Mouse (Mus musculus) gastrocnemius, adult 18-20 months (tissue): ENCODE data around the gene Lrp8. TPM values are rescaled to one million over a fixed set of nuclear protein-coding genes. Genes with fewer than 3 reads are reported as not detected.

Experiments used
- DNase-seq: peaks from one replicate; pipeline ENCODE4 v3.0.0; 2021; ENCODE audit warnings: low spot score
- long read RNA-seq, 2 experiments: library from polyadenylated mRNA; stranded (forward); transcript quantifications; one replicate each; pipeline ENCODE4 v2.0.0; 2021
- total RNA-seq, 2 experiments: library from RNA; stranded (reverse); gene quantifications; 2 replicates each; pipeline ENCODE4 v1.2.3; 2021

Gene Lrp8
- total RNA-seq: under 1 TPM; 0.05 to 0.07 TPM
- long read RNA-seq, experiment 1: 0 reads
- long read RNA-seq, experiment 2: 0 reads

DNA sequence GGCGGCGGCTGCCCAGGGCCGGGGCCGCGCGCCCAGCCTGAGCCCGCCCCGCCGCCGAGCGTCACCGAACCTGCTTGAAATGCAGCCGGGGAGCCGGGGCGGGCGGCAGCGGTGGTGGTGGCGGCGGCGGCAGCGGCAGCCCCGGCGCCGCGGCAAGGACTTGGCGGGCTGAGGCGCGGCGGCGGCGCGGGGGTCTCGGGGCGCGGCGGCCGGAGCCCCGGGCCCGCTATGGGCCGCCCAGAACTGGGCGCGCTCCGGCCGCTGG, at the start of gene Lrp8:
Gene Lrp8, plus strand, starts transcription at position 77 of the 265 bp plus-strand sequence.
- no peak for DNase-seq

DNA sequence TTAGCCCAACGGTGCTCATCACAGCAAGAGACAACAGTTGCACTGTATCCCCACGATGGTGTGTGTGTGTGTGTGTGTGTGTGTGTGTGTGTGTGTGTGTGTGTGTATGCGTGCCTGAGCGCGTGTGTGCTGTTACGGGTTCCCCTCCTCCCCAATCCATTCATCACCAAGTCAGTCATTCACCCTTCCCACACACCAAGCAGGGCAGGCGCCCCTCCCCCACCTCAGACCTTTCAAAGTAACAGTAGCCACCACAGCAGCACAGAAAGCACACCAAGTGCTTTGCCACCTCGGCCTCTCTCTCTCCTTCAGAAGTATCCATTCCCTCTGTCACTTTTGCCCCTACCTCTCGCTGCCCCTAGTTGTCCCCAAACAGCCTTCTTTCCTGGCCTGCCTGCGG, 45.8 kb upstream of the Lrp8 start:
- no peak for DNase-seq

DNA sequence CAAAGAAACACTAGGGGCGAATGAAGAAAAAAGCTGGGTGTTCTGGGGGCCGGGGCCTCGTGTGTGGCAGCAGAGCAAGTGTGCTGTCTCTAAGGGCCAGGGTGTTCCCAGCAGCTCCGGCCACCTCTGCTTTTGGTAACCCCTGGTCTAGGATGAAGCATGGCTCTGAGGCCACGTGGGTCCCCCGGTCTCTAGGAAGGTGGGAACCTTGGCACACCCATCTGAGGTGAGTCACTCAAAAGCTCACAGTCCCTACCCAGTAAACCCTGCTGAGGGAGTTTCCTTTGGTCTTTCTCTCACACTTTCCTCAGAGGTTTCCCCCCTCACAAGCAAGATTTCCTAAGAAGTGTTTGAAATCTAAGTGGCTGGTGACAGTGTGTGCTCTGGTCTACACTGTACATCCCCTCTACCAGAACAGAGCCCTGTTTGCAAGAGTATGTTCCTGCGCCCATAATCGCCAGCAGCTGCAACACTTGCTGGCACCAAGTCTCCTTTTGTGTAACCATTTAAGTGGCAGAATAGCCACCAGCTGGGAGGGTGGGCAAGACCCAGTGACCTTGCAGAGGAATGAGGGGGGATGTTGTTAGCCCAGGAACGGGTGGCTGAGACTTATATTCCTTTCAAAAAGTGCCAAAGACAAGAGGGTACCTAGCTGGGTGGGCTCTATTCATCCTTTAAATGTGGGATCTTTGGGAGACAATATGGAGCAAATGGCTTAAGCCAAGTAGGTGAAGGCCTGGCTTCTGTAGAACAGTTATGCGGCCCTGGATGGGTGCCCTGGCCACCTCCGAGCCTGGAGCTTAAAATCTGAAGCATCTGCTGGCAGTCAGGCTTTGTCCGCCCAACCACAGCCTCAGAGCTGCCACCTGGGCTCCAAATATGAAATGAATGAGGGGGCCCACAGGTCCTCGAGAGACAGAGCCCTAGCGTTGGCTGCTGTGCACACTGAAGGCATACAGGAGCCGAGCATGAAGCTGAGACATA, 44.3 kb upstream of the Lrp8 start:
- no peak for DNase-seq

DNA sequence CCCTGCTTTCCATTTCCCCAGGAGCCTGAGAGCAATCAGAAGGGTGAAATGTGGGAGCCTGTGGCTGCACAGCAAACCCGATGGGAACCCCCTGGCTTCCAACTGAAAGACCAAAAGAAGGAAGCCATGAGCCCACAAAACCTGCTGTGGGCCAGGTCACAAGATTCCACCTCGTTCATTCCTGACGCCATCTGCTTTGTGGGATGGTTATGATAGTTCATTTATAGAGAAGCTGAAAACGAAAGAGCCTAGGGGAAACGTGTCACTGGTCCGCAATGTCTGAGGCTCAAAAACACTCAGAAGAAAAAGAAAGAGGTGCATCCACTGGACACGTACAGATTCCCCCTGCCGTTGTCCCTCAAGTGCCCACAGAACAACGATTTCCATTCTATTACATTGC, 43.1 kb upstream of the Lrp8 start:
- no peak for DNase-seq

DNA sequence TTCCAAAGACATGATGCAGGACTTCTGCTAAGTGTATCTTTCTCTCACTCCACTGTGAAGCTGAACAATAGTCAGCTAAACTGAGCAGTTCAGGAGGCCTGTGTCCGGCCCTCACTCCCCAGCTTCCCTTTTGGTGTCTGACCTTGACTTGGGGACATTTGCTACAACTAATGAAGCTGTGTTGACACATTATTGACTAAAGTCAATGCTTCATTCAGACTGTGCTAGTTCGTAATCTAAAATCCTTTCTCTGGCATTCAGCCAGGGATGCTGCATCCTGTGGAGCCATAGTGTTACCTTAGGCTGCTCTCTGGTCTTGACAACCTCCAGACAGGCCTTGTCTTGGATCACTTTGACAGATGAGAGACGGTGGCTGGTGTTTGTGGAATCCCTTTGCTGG, 39.1 kb upstream of the Lrp8 start:
- DNase-seq: no peak

DNA sequence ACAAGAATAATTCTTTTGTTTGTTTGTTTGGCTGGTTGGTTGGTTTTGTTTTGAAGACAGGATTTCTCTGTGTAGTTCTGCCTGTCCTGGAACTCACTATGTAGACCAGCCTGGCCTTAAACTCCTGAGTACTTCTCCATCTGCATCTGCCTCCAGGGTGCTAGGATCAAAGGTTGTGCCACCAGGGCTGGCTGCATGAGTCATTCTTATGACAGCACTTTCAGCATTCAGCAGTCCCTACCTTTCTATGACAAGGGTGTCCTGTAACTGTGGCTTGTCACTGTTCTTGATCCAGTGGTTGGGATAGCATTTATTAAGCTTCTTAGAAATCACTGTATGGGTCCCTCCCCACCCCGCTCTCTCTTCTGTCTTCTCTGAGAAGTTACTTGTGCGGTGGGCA, 38.5 kb upstream of the Lrp8 start:
- DNase-seq: no peak

DNA sequence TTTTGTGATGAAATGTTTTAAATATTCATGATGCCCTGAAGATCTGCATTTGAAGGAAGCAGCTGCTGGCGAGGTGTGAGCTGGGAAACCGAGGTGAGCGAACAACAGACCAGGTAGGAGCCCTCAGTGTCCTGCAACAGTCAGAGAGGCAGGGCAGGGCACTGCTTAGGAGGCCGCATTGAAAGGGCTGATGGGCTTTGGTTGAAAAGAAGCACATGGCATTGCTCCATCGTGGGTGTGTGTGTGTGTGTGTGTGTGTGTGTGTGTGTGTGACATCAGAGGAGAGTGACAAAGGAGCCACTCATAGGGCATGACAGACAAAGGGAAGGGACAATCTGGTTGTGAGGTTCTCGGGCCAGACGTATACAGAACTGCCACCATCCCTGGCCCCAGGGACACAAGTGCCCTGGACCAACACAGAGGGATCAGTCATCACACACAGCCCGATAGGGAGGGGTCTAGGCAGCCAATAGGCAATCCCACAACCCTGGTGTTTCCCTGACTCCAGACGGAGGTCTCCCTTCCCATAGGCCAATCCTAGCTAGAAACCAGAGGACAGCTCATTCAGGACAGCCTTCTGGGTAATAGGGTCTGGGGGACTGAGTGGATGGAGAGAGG, 36.8 kb upstream of the Lrp8 start:
- DNase-seq: no peak

DNA sequence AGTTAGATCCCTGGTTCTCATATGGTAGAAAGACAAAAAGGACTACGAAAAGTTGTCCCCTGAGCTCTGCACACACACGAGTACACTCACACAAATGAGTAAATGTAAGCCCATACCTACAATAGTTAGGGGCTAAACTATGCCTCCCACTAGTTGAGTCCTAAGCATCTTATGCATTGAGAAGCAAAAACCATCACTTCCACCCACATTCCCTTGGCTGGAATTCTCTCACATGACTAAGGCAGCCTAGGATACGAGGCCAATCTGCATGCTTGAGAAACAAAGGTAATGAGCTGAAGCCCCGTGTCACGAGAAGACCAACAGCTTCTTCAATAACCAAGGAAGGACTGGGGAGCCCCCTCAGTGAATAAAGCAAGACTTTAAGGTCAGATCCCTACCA, 35.9 kb upstream of the Lrp8 start:
- no peak for DNase-seq

DNA sequence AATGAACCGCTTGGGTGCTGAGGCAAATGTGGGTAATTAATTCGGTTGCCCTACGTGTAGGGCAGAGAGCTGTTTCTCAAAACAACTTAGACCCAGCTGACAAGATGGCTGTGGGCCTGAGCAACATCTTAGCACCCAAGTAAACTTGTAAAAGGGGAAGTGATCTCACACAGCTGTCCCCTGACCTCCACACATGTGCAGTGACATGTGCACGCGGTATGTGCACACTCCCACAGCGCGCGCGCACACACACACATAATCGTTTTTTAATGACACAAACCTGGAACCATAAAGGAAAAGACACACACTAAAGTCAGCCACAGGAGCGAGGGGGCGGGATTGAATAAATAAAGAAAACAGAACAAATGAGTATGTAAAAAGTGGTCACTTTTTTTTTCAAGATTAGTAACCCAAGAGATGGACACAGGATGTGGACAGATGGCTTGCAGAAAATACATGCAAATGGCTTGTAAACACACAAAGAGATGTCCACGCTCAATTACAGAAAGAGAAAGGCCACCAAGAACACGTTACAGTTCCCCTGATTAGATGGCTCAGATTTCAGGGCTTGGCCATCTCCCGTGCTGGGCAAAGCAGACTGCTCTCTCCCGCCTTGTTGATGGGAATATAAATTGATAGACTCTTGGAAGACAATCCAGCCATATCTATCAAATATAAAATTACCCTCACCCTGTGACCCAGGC, 29.8 kb upstream of the Lrp8 start:
- DNase-seq: no peak

DNA sequence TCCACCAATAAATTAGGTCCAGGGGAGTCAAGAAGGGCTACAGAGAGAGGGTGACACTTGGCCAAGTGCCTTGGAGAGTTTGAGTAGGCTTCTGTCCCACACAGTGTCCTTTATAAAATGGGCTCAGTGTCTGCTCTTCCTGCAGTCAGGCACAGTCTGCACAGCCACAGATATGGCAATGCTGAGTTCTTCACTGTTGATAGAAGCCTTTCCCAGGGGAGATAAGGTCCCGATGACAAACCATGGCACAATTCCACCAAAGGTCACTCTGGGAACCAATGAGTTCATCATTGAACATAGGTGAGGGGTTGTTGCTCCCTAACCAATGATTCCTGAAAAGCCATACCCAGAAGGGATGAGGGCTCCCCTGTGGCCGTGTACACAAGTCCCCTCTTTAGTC, 27.2 kb upstream of the Lrp8 start:
- no peak for DNase-seq

DNA sequence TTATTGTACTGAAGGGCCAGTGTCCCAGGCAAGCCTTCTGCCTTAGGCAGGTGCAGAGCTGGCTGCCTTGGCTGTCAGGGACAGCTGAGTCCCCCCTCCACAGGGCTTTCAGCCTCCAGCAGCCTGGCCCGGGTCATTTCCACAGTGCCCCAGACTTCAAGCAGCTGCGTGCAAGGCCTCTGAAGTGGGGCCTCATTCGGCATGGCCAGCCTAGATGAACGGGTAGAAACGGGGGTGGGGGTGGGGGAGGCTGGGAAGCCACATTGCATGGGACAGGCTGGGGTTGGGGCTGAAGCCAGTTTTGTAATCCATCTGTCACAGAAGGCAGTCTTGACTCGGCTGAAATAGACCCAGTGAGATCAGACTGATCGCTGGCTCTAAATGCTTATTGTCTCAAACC, 26.4 kb upstream of the Lrp8 start:
- no peak for DNase-seq

DNA sequence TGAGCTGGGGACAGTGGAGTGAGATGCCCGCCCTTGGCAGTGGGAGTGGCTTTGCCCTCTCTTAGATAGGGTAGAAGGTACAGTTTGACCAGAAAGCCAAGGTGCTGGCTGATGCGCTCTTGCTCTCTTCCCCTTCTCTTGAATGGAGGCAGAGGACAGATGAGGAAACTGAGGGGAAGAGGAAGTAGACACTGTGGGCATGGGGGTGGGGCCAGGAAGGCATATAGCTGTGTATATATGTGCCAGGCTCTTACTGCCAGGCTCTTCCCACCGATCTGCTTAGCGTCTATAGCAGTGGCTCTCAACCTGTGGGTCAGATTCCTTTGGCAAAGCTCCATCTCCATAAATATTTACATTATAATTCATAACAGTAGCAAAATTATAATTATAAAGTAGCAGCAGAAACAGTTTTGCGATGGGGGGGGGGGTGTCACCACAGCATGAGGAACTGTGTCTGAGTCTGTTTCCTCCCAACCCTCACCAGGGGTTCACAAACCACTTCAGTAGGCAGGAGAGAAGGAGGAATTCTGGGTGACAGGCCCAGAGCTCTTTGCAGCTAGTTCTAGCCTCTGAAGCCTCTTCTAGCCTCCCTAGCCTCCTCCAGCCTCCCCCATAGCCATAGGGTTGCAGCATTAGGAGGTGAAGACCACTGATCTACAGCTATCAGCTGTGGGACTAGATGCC, 24.9 kb upstream of the Lrp8 start:
- no peak for DNase-seq

DNA sequence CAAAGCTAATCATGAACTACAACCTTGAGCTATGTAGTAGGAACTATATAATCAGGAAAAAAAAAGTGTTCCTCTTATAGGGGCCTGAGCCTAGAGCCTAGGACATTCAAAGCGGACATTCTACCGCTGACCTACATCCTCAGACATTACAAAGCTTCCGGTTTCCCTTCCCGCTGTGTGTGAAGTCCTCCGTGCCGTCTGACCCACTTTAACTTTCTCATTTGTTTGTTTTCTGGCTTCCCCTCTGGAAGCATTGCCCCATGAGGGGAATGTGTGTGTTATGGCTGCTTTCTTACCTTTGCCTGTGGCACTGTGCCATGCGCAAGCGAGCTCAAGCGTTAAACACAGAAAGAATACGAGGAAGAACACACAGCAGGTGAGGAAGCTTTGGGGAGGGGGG, 18.5 kb upstream of the Lrp8 start:
- DNase-seq: no peak

DNA sequence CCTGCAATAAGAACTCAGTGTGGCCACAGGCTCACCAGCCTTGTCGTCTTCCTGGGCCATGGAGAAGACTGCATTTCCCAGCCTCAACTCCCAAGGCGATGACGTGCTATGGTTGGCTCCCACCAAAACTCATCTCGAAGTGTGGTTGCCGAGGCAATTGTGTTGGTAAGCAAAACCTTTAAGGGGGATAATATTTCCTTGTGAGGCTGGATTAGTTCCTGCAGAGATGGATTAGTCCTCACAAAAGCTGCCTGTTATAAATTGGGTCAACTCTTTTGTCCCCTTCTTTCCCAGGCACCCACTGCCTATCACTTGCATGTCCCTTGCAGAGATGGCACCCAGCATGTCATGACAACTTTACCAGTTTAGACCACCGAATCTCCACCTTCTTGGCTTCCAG, 13.2 kb upstream of the Lrp8 start:
- no peak for DNase-seq

DNA sequence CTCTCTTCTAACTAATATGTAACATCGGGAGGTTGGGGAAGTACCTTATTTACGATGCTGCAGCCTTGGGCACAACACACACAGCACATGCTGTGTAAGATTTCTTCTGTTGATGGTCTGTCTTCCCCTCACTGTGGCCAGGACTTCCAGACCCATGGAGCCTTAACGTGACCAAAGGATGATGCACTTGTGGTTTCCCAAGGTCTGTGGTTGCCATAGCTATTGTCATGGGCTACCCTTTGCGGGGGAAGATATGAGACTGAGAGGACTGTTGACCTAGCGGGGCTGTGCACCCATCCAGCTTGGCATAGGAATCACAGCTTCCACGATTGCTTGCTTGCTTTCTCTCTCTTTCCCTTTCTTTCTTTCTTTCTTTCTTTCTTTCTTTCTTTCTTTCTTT, 1.3 kb upstream of the Lrp8 start:
- DNase-seq: no peak

DNA sequence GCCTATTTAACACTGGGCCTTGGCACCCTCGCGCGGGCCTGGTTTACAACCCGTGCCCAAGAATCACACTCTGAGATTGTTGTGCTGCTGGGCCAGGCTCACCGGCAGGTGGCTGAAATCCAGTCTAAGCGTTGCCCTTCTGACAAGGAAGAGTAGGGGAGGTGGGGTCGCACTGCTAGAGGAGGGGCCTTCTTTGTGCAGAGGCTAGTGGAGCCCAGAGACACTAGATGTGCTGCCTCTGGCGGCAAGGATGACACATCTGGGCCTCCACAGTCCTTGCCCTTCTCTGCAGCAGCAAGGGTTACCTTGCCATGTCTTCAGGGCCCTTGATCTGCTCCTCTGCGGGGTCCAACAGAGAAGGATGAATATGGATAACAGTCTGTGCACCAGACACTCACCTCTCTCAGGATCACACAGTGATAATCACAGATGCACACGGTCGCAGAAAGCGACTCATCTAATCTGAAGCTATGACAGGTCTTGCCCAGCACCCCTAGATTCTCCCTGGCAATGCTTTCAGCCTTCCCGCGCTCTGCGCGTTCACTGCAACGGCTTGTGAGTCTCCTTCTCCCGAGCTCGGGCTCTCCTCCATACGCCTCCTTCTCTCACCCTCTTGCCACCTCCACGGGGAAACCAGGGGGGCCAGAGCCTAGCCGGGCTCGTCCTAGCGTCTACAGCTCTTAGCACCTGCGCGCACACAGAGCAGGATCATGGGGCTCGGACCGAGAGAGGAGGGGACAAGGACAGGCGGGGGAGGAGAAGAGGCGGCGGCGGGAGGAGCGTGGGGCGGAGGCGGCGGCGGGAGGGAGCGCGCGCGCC, 486 bp upstream of the Lrp8 start:
- DNase-seq: peak; percentile 61

DNA sequence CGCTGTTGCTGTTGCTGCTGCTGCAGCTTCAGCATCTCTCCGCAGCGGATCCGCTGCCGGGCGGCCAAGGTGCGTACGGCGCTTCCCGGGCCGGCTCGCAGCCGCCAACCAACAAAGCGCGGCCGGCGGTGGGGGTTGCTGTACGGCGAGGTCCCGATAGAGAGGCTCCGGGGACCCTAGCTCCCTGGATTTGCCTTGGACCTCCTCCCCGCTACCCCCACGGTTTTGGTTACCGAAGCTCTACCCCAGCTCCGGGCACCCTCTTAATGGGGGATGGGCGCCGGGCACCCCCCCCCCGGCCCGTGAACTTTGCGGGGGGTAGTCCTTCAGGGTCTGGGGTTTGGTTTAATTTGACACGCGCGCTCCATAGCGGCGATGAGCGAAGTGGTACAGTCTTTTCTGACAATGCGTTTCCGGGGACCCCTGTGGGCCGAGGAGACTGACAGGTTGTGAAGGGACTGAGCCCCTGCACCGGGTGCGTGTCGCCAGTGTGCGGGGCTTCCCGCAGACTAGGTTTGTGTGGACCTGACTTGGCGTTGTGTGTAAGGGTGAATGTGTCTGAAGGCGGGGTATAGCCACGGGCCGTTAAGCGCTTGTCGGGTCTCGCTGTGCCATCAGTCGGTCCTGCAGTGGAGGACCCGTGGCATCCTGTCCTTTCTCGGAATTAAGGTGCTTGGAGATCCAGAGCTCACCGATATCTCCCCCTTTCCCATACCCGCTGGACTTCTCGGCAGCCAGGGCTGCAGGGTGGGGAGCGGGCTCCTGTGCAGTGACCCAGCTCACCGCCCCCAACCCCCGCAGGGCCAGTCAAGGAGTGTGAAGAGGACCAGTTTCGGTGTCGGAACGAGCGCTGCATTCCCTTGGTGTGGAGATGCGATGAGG, 630 bp downstream of the Lrp8 start:
- DNase-seq: no peak

DNA sequence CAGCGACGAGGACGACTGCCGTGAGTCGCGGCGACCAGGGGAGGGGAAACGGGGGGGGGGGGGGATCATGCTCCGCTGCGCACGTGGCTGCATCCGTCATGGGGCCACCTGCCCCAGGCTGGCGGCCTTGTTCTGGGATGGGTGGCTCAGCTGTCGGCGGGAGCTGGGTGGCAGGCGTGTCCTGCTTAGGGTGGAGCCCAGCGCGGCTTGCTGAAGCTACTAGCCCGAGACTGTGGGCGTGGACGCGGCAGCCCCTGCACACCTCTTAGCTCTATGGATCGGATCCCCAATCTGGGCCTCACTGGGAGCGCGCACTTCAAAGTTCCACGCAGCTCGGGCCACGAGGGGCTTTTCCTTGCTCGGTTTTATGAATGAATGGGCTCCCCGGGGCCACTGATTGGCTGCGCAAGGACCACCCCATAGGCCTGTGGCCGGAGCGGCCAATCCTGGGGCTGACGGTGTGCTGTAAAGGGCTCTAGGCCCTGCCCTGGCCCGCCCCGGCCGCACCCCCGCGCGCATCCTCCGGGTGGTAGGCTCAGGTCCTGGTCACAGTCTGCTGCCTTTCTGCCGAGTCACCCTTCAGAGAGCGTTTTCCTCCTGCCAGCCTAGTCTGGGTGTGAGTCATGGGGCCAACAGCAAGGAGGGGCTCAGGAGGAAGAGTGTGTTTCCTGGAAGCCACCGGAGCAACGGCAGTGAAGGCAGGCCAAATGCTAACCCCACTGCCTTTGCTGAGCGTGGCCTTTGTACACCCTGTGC, 1.5 kb downstream of the Lrp8 start:
- DNase-seq: no peak

DNA sequence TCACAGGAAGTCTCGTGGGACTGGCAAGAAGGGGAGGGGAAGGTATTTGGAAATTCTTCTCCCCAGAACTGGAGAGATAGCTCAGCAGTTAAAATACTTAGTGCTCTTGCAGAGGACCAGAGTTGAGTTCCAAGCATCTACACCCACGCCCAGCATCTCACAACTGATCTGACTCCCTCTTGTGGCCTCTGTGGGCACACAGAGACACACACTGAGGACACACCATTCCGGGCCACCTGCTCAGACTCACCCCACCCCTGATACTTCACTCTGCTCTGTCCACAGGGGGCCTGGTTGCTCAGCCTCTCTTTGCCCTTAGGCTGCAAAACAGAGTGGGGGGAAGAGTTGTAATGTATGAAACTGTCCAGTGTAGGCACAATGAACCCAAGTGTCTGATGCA, 3.4 kb downstream of the Lrp8 start:
- DNase-seq: no peak
